Mouse (Mus musculus) thymus, adult 2 months (tissue): ENCODE results near the gene Cdip1.

Experiments used
- CTCF ChIP-seq: fragments of 200-500 bp; IDR thresholded peaks from 2 replicates; pipeline ENCODE4 v1.5.1; 2012; ENCODE audit warnings: mild to moderate bottlenecking, control low read depth, low read length, moderate library complexity, borderline replicate concordance; ENCODE audit not compliant: control insufficient read depth, poor library complexity, insufficient read depth; ENCODE audit errors: extremely low read depth
- POLR2A ChIP-seq: fragments of 200-500 bp; IDR thresholded peaks from 2 replicates; pipeline ENCODE4 v1.6.1; 2012; ENCODE audit warnings: mild to moderate bottlenecking, low read length, control low read depth, moderate library complexity; ENCODE audit not compliant: control insufficient read depth, poor library complexity, insufficient read depth; ENCODE audit errors: extremely low read depth

- TF ChIP-seq CTCF (no peak), POLR2A (no peak)
Observed at GRCm38 (mm10) chr16:4701211-4701610, 88.9 kb downstream of the Cdip1 start.
